Mouse (Mus musculus): ENCODE measurements around the gene Smyd1. TPM values are rescaled to one million over a fixed set of nuclear protein-coding genes. Genes with fewer than 3 reads are reported as not detected.

The Smyd1 gene
- total RNA-seq, 1 experiment from 2014 or later, result 0.30 TPM

- DNase-seq, result no peak
Measured at GRCm38 (mm10) chr6:71259166-71259565, 62.9 kb downstream of the Smyd1 start.

- no peak for DNase-seq
Measured at GRCm38 (mm10) chr6:71258562-71258961, 63.5 kb downstream of the Smyd1 start.

- no peak for DNase-seq
Measured at GRCm38 (mm10) chr6:71257375-71257774, 64.7 kb downstream of the Smyd1 start.

GRCm38 (mm10) chr6:71256166-71256565, 65.9 kb downstream of the Smyd1 start:
- no peak for DNase-seq

GRCm38 (mm10) chr6:71254456-71254855, 67.6 kb downstream of the Smyd1 start:
- DNase-seq, result no peak

- no peak for DNase-seq
Measured at GRCm38 (mm10) chr6:71250951-71251350, 71.1 kb downstream of the Smyd1 start.

GRCm38 (mm10) chr6:71249615-71250014, 72.4 kb downstream of the Smyd1 start:
- no peak for DNase-seq

GRCm38 (mm10) chr6:71248420-71248819, 73.6 kb downstream of the Smyd1 start:
- DNase-seq, result no peak

- no peak for DNase-seq
Measured at GRCm38 (mm10) chr6:71243258-71243657, 78.8 kb downstream of the Smyd1 start.

GRCm38 (mm10) chr6:71242811-71243210, 79.2 kb downstream of the Smyd1 start:
- no peak for DNase-seq

- no peak for DNase-seq
Measured at GRCm38 (mm10) chr6:71240831-71241230, 81.2 kb downstream of the Smyd1 start.

- DNase-seq, result no peak
Measured at GRCm38 (mm10) chr6:71239069-71239750, 82.8 kb downstream of the Smyd1 start.

GRCm38 (mm10) chr6:71237031-71237431, 85.0 kb downstream of the Smyd1 start:
- no peak for DNase-seq

- DNase-seq, result no peak
Measured at GRCm38 (mm10) chr6:71236506-71236905, 85.5 kb downstream of the Smyd1 start.

GRCm38 (mm10) chr6:71235944-71236343, 86.1 kb downstream of the Smyd1 start:
- no peak for DNase-seq

- no peak for DNase-seq
Measured at GRCm38 (mm10) chr6:71235121-71235520, 86.9 kb downstream of the Smyd1 start.

GRCm38 (mm10) chr6:71227157-71227770, 94.8 kb downstream of the Smyd1 start:
- DNase-seq, result no peak

- no peak for DNase-seq
Measured at GRCm38 (mm10) chr6:71226544-71226943, 95.5 kb downstream of the Smyd1 start.

GRCm38 (mm10) chr6:71224184-71224943, 97.7 kb downstream of the Smyd1 start:
- no peak for DNase-seq

- no peak for DNase-seq
Measured at GRCm38 (mm10) chr6:71221501-71221900, 100.5 kb downstream of the Smyd1 start.

- no peak for DNase-seq
Measured at GRCm38 (mm10) chr6:71212471-71212870, 109.6 kb downstream of the Smyd1 start.

GRCm38 (mm10) chr6:71211917-71212316, 110.1 kb downstream of the Smyd1 start:
- DNase-seq, result no peak

- no peak for DNase-seq
Measured at GRCm38 (mm10) chr6:71208691-71209090, 113.3 kb downstream of the Smyd1 start.

All from adrenal gland, postnatal 25 days (tissue).